Mouse (Mus musculus) adrenal gland (tissue): ENCODE results near the gene Il11ra2.
"Not testable (repeated sequence)": the region's sequence is repeated elsewhere in the genome, so short reads cannot be mapped to it uniquely, and the experiment has no call there.

Experiments
- intact Hi-C: fragments of 180-260 bp; cut with DNase I; formaldehyde crosslinking; loops from one replicate; pipeline ENCODE4 v1.15.1; 2025
- long read RNA-seq, 2 experiments: library from polyadenylated mRNA; unstranded; transcript quantifications; one replicate each; pipeline ENCODE4 v2.0.0; 2020; ENCODE audit warnings: borderline replicate concordance in 1 of 2; ENCODE audit not compliant: insufficient replicate concordance in 1 of 2

Il11ra2 gene
- long read RNA-seq, experiment 1: 0 reads
- long read RNA-seq, experiment 2: 0 reads

DNA sequence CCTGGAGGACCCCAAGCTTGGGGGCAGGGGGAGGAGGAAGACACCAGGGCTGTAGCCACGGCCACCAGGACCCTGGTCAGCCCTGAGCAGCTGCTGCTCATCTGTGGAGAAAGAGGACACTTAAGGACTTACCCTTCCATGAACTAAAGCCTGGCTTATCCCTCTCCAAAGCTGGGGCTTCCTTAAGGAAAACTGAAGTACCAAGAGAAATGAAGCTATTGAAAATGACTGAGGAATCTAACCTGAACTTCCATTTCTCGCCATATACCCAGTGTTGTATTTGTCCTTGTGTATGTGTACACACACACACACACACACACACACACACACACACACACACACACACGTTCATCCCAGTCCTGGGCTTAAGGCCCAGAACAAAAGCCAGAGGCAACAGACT lies at the start of gene Il11ra2:
Gene Il11ra2 (minus strand): TSS at position 101 of the 400 bp plus-strand sequence.
- intact Hi-C loops: not testable (repeated sequence)

DNA sequence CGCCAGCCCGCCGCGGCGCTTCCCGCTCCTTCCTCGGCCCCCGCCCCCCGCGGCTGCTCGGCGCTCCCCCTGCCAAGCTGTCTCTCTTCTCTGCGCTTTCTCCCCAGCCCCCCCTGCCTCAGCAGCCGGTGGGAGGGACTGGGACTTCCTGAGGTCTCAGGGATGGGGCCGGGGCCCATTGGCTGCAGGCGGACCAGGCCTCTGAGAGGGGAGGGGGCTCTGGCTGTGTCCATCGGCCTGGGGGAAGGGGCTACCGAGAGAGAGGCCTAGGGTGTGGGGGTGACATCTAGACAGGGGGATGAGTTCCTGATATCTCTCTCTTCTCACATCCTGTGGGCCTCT lies 20.5 kb upstream of the Il11ra2 start:
- intact Hi-C loops: not testable (repeated sequence)

DNA sequence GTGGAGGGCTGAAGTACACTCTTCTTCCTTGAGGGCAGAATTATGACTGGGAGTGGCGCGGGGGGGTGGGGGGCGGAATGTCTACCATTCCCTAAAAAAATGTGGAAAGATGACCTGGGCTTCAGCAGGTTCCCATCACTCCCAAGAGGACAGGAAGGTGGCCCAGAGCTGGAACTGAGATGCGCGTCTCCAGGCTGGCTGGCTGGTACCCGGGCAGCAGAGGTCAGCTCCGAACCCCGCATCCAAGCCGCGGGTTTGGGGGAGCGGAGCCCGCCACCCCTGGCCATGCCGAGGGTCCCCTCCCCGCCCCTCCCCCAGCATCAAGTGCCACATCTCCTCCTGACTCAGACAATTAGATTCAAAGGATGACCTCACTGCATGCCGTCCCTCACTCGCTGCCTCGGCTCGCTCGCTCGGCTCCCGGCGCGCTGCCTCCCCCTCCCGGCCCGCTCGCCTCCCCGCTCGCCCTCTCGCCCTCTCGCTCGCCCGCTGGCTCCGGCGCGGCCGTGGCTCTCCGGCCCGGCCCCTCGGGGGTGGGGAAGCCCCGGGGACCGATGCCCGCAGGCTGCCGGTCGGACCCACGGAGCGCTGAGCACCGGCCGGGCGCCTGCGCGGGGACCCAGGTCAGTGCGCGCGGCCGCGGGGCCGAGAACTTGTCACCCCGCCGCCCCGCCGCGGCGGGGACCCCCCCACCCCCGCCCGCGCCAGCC lies 19.9 kb upstream of the Il11ra2 start:
- intact Hi-C loops: not testable (repeated sequence)

- intact Hi-C loops: not testable (repeated sequence)
Observed at GRCm38 (mm10) chr4:42680374-42681356, 19.0 kb upstream of the Il11ra2 start.

DNA sequence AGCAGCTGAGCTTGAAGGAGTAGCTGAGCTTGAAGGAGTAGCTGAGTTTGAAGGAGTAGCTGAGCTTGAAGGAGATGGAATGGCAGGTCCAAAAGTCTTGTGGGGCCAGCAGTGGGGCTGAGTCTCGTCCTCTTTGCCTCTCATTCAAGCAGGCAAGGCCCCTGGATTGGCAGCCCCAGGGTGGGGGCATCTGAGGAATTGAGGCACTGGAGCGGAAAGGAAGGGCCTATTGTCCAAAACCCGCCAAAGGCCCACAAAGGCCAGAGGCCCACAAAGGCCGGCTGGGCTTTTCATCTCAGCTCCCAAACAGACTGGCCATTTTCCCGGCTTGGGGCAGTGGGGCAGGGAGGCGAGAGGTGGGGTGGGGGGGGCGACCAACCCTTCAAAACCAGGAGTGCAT lies 17.7 kb upstream of the Il11ra2 start:
- intact Hi-C loops: not testable (repeated sequence)

GRCm38 (mm10) chr4:42675415-42675814 lies 13.7 kb upstream of the Il11ra2 start:
- intact Hi-C loops: not testable (repeated sequence)

DNA sequence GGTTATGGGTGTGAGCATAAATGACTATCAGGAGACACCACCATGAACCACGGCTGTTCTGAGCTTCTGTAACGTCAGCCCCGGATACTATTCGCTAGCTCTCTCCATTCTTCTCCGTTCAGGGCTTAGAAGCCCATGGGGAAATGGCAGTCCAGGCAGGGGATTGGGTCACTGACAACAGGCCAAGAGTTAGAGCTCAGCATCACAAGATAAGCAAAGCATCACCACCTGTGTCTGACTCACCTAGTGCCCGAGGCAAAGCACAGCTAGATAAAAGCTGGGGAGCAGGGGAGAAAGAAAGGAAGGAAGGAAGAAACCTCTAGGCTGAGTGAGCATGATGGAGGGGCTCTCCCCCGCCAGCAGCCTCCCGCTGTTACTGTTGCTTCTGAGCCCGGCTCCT lies 6.7 kb downstream of the Il11ra2 start, which contains the start of gene Ccl27b:
Gene Ccl27b (plus strand): TSS at position 301 of the 400 bp plus-strand sequence.
- intact Hi-C loops: not testable (repeated sequence)

DNA sequence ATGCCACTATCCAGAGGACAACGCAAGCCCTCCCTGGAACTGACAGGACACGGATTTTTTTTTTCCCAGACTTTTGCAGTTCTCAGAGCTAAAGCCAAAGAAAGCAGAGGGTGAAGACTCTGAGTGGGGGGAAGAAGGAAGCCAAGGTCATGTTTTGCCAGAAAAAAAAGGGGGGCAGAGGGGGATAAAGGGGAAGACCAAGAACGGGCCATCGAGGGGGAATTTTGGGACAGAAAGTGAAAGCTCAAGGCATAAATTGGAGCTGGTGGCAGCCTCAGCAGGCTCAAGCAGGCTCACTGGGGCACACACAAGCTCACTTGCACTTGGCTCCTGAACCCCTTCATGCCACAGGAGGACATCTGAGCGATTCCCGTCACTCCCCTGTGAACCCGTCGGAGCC lies 32.3 kb downstream of the Il11ra2 start, which contains the start of gene Gm2564:
Gene Gm2564 (plus strand): TSS at position 301 of the 400 bp plus-strand sequence.
- intact Hi-C loops: not testable (repeated sequence)

- intact Hi-C loops: not testable (repeated sequence)
Observed at GRCm38 (mm10) chr4:42611895-42612294, 49.8 kb downstream of the Il11ra2 start, which contains the start of gene Gm10591. Gene Gm10591 (plus strand): TSS chr4:42612195.
